Mouse (Mus musculus): Measurements from ENCODE around the gene Gkn3. TPM values are rescaled to one million over a fixed set of nuclear protein-coding genes. Genes with fewer than 3 reads are reported as not detected.

Gkn3 gene
- polyA plus RNA-seq, 1 experiment from 2014 or later = not detected

GRCm38 (mm10) chr6:87335091-87335934 is 53.4 kb downstream of the Gkn3 start, which contains the start of gene Antxr1:
Gene Antxr1 (minus strand): TSS chr6:87335821.
- Histone ChIP-seq H3K9ac (peak within 1 kb of the TSS; percentile 76), H3K9me3 (replicated peaks) (no peaks in the 10 kb centered on the region), H3K27me3 (no peaks in the 10 kb centered on the region), H3K27ac (peak within 1 kb of the TSS; percentile 15), H3K4me1 (peaks cover 24% of the 10 kb centered on the region), H3K4me3 (peak within 1 kb of the TSS; percentile 54), H3K4me2 (peak within 1 kb of the TSS; percentile 74), H3K36me3 (ENCODE audit: poor library complexity, severe bottlenecking) (no peaks in the 10 kb centered on the region)
- ATAC-seq = peak; percentile 79
- WGBS = under 1% methylated on average over 54 of the region's 54 CpGs

DNA sequence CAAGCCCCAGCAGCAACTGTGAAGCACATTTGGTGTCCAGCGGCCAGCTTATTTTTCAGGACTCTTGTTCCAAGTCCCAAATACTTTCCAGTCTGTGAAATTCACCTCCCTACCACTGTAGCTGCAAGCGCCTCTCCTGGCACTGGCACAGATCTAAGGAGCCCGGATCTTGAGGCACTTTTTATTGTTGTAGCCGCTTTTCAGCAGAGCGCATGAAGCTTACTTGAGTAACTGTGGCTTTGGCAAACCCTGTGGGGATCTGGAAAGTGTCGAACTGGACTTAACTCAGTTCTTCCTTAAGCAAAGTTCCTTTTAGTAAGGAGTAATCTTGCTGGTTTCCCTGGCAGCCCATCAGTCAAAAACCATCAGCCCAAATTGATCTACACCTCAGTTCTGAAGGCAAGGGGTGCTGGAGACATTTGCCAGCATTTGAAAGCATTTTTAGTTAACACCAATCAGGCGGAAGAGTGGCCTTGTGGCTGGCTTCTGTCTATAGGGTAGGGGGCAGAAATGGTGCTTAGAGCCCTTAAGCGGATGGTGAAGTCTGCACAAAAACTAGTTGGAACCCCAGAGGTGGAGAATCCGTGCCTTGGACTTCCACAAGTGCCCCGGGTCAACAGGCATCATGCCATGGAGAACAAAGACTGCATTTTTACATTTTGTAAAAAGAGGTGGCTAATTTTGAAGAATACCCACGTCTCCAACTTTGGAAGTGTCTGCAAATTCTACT is 54.2 kb downstream of the Gkn3 start:
- Histone ChIP-seq H3K9me3 (replicated peaks) (no peaks in the 10 kb centered on the region), H3K27me3 (no peaks in the 10 kb centered on the region), H3K4me3 (peak overlapping the region; percentile 54), H3K4me1 (peaks cover 24% of the 10 kb centered on the region), H3K36me3 (ENCODE audit: poor library complexity, severe bottlenecking) (no peaks in the 10 kb centered on the region), H3K9ac (peak overlapping the region; percentile 76), H3K27ac (no peak overlapping the region), H3K4me2 (peak overlapping the region; percentile 74)
- ATAC-seq = peak; percentile 63
- WGBS = 5% methylated on average over 11 of the region's 11 CpGs

Other genes starting within 250 kb of the Gkn3 start
- gene Antxr1, start 53.1 kb downstream of the Gkn3 start, polyA plus RNA-seq (2015; fragmentation: Nextera tagmentation; extraction: Ambion mirVana) = 2.7 and 2.9 TPM in 2 replicates
- not detected in 2 replicates for gene Gkn1, start 38.0 kb downstream of the Gkn3 start, polyA plus RNA-seq (2015; fragmentation: Nextera tagmentation; extraction: Ambion mirVana)
- not detected in 2 replicates for gene Gkn2, start 15.6 kb downstream of the Gkn3 start, polyA plus RNA-seq (2015; fragmentation: Nextera tagmentation; extraction: Ambion mirVana)
- not detected in 2 replicates for gene Bmp10, start 40.1 kb upstream of the Gkn3 start, polyA plus RNA-seq (2015; fragmentation: Nextera tagmentation; extraction: Ambion mirVana)
- gene Arhgap25, start 144.3 kb upstream of the Gkn3 start, polyA plus RNA-seq (2015; fragmentation: Nextera tagmentation; extraction: Ambion mirVana) = 1.2 and 1.8 TPM in 2 replicates
- 5.0 and 5.9 TPM in 2 replicates for gene Prokr1, start 201.8 kb upstream of the Gkn3 start, polyA plus RNA-seq (2015; fragmentation: Nextera tagmentation; extraction: Ambion mirVana)